Mouse (Mus musculus): ENCODE measurements around the gene Rusc1. TPM values are rescaled to one million over a fixed set of nuclear protein-coding genes. Genes with fewer than 3 reads are reported as not detected.
A peak's percentile ranks its signal among the peaks of the same experiment; 100 is the strongest.

The Rusc1 gene
- 8.1 and 10.2 TPM in 2 replicates for polyA plus RNA-seq (2015; fragmentation: Nextera tagmentation; extraction: Ambion mirVana)

DNA sequence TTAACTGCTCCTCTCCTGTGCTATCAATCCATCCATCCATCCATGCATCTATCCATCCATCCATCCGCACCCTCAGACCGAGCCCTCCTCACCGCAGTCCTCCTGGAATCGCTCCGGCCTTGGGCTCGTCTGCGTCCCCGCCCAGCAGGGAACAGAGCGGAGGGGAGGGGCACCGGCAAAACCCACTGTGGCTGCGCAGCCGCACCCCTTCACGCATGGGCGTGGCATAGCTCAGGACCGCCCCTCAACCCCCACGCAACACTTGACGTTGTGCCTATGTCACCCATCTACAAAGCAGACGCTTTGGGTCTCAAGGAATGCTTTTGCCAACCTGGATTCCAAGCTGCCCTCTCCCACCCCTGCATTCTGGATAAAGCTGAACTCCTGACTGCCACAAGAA is at the start of gene Rusc1:
TSS of gene Rusc1 (minus strand) at position 137 of the 400 bp plus-strand sequence.
- Histone ChIP-seq H3K27me3 (ENCODE audit: control insufficient read depth, insufficient read depth, low read length) (peaks cover 13% of the 10 kb centered on the region), H3K36me3 (ENCODE audit: control insufficient read depth, insufficient read depth) (peaks cover 5% of the 10 kb centered on the region; the same call in 1 of the 2 replicates), H3K4me1 (ENCODE audit: control insufficient read depth, insufficient read depth, low read length) (peaks cover 12% of the 10 kb centered on the region; the same call in 1 of the 2 replicates), H3K4me2 (ENCODE audit: low read depth, low read length) (peak within 1 kb of the TSS; percentile 40), H3K9ac (ENCODE audit: low read length) (no peak within 1 kb of the TSS), H3K9me3 (replicated peaks; ENCODE audit: control insufficient read depth, low read length) (no peaks in the 10 kb centered on the region), H3K4me3 (ENCODE audit: low read length) (peak within 1 kb of the TSS; percentile 5; the same call in 1 of the 2 replicates), H3K27ac (ENCODE audit: low read length) (no peak within 1 kb of the TSS)
- 0 out of 2 replicates have a peak, but pooled peaks have one; percentile 18 for ATAC-seq (replicated peaks; ENCODE audit: extremely low read depth, insufficient read depth, low FRiP score)
- 3% methylated on average over 18 of the region's 18 CpGs for WGBS

DNA sequence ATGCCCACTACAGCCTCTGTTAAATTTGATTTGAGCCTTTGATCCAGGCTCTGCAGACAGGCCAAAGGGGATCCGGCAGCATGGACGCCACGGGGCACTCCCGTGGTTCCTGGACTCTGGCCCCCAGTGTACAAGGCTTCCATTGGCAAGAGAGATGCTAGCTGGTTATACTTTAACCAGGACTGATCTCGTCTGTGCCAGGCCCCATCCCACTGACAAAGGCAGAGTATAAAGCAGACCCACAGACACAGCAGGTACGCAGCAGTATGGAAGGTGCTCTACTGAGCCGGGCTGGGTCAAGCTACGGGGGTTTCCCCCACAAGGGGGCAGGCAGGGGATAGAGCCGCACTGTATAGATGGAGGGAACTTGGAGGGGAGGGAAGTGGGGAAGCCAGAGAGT is 43.3 kb upstream of the Rusc1 start:
- no peak for ATAC-seq (replicated peaks; ENCODE audit: extremely low read depth, insufficient read depth, low FRiP score)
- no peak overlapping the region for H3K9ac ChIP-seq (ENCODE audit: low read length)
- H3K27ac ChIP-seq (ENCODE audit: low read length): no peak overlapping the region

DNA sequence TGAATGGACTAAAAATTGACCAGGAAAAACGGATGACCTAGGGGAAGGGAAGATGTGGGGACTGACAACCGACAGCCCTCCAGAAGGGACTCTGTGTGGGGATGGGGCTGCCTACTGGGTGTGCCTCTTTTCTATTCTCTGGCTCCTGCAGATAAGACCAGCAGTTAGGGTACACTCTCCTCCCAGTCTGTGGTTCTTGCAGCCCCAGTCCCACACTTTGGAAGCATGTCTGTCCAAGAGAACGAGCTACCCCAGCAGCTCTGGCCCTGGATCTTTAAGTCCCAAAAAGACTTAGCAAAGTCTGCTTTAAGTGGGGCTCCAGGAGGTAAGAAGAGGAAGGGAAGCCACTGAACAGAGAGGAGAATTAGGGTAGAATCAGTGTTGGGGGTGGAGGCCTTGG is 42.8 kb upstream of the Rusc1 start, which contains the start of gene Pklr:
TSS of gene Pklr (plus strand) at position 185 of the 400 bp plus-strand sequence.
- Histone ChIP-seq H3K27me3 (ENCODE audit: control insufficient read depth, insufficient read depth, low read length) (0 out of 2 replicates have a peak, but pooled peaks cover 4% of the 10 kb centered on the region), H3K9ac (ENCODE audit: low read length) (no peak within 1 kb of the TSS), H3K36me3 (ENCODE audit: control insufficient read depth, insufficient read depth) (no peaks in the 10 kb centered on the region), H3K9me3 (replicated peaks; ENCODE audit: control insufficient read depth, low read length) (no peaks in the 10 kb centered on the region), H3K27ac (ENCODE audit: low read length) (no peak within 1 kb of the TSS), H3K4me1 (ENCODE audit: control insufficient read depth, insufficient read depth, low read length) (peaks cover 3% of the 10 kb centered on the region; the same call in 1 of the 2 replicates), H3K4me2 (ENCODE audit: low read depth, low read length) (no peak within 1 kb of the TSS), H3K4me3 (ENCODE audit: low read length) (no peak within 1 kb of the TSS)
- whole genome bisulfite sequencing: 52% methylated on average over 3 of the region's 3 CpGs
- no peak for ATAC-seq (replicated peaks; ENCODE audit: extremely low read depth, insufficient read depth, low FRiP score)

More for the DNA sequence above, 43.3 kb upstream of the Rusc1 start:
- Histone ChIP-seq H3K4me3 (ENCODE audit: low read length) (no peak overlapping the region), H3K4me1 (ENCODE audit: control insufficient read depth, insufficient read depth, low read length) (peaks cover 3% of the 10 kb centered on the region; the same call in 1 of the 2 replicates), H3K9me3 (replicated peaks; ENCODE audit: control insufficient read depth, low read length) (no peaks in the 10 kb centered on the region), H3K36me3 (ENCODE audit: control insufficient read depth, insufficient read depth) (no peaks in the 10 kb centered on the region), H3K4me2 (ENCODE audit: low read depth, low read length) (no peak overlapping the region), H3K27me3 (ENCODE audit: control insufficient read depth, insufficient read depth, low read length) (0 out of 2 replicates have a peak, but pooled peaks cover 4% of the 10 kb centered on the region)
- 39% methylated on average over 9 of the region's 9 CpGs for WGBS

DNA sequence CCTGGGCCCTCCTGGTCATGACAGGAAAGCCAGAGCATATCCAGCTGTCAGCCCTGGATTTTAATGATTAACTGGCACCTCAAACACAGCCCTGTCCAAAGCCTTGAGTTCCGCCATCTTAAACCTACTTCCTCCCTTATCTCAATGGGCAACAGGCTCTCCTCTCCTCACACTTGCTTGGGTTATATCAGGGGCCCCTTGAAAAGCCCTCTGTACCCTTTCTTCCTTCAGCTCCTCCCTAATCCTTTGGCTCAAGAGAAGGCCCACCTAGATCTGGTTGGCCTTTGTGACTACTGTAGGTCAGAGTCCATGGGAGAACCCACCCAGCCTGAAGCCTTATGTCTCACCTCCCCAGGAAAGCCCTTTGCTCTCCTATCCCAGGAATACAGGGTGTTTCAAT is 40.6 kb upstream of the Rusc1 start:
- H3K9ac ChIP-seq (ENCODE audit: low read length): no peak overlapping the region
- H3K9me3 ChIP-seq (replicated peaks; ENCODE audit: control insufficient read depth, low read length): no peaks in the 10 kb centered on the region
- H3K27ac ChIP-seq (ENCODE audit: low read length): no peak overlapping the region
- peaks cover 3% of the 10 kb centered on the region; the same call in 1 of the 2 replicates for H3K4me1 ChIP-seq (ENCODE audit: control insufficient read depth, insufficient read depth, low read length)
- no peak overlapping the region for H3K4me2 ChIP-seq (ENCODE audit: low read depth, low read length)
- H3K36me3 ChIP-seq (ENCODE audit: control insufficient read depth, insufficient read depth): no peaks in the 10 kb centered on the region
- ATAC-seq (replicated peaks; ENCODE audit: extremely low read depth, insufficient read depth, low FRiP score): no peak
- 0 out of 2 replicates have a peak, but pooled peaks cover 4% of the 10 kb centered on the region for H3K27me3 ChIP-seq (ENCODE audit: control insufficient read depth, insufficient read depth, low read length)
- WGBS: 45% methylated on average over 1 of the region's 1 CpGs
- no peak overlapping the region for H3K4me3 ChIP-seq (ENCODE audit: low read length)

DNA sequence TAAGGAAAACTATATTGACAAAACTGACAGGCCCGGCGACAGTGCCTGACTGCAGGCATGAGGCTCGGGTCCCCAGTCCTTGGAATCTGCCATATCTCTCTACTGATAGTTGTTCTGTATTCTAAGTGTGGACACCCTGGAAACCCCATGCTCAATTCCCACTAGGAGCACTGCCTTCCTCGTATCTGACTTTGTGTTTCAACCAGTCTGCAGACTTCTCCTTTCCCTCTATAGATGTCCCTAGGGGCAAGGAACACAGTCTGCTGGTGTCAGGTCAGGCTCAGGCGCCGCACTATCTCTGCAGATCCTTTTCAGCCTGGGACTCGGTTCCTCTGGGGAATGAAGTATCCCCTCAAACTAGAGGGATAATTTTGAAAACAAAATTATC is 39.9 kb upstream of the Rusc1 start:
- Histone ChIP-seq H3K27ac (ENCODE audit: low read length) (no peak overlapping the region), H3K36me3 (ENCODE audit: control insufficient read depth, insufficient read depth) (no peaks in the 10 kb centered on the region), H3K9me3 (replicated peaks; ENCODE audit: control insufficient read depth, low read length) (no peaks in the 10 kb centered on the region), H3K27me3 (ENCODE audit: control insufficient read depth, insufficient read depth, low read length) (0 out of 2 replicates have a peak, but pooled peaks cover 4% of the 10 kb centered on the region), H3K4me1 (ENCODE audit: control insufficient read depth, insufficient read depth, low read length) (peaks cover 3% of the 10 kb centered on the region; the same call in 1 of the 2 replicates), H3K4me3 (ENCODE audit: low read length) (no peak overlapping the region), H3K4me2 (ENCODE audit: low read depth, low read length) (no peak overlapping the region), H3K9ac (ENCODE audit: low read length) (no peak overlapping the region)
- no peak for ATAC-seq (replicated peaks; ENCODE audit: extremely low read depth, insufficient read depth, low FRiP score)
- WGBS: 45% methylated on average over 7 of the region's 7 CpGs

DNA sequence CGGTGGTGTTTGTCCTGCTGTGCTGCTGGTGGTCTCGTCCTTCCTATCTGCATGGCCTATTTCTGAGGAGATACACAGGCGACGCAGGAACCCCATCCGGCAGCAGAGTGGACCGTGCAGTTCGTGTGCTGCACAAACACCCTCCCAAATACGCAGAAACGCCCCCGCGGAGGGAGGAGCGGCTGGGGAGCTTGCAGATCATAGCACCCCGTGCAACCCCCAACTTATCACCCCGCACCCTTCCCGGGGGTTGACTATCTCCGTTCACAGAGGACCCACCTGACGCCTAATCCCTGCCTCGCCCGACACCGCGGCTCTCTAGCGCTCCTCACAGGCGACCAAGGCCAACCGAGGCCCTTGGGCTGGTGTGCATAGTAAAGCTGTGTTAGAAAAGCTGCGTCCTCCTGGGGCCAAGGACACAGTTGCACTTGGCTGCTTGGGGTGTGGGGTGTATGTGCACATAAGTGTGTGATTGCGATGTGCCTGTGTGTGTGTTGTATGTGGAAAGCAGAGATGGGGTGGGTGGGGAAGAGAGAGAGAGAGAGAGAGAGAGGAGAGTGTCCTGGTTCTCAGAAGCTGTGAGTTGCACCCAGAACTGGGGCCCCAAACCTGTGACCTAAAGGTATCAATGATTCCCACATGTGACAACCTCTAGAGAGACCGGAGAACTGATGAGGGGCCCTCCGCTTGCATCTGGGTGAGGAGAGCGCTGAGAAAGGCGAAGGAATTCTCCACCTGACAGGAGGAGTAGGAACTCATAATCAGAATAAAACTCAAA is 39.4 kb upstream of the Rusc1 start:
- peak; percentile 45; the same call in 1 of the 2 replicates for ATAC-seq (replicated peaks; ENCODE audit: extremely low read depth, insufficient read depth, low FRiP score)
- no peaks in the 10 kb centered on the region for H3K9me3 ChIP-seq (replicated peaks; ENCODE audit: control insufficient read depth, low read length)
- H3K27ac ChIP-seq (ENCODE audit: low read length): no peak overlapping the region
- H3K36me3 ChIP-seq (ENCODE audit: control insufficient read depth, insufficient read depth): no peaks in the 10 kb centered on the region
- peak overlapping the region; percentile 70 for H3K4me2 ChIP-seq (ENCODE audit: low read depth, low read length)
- H3K4me3 ChIP-seq (ENCODE audit: low read length): peak overlapping the region; percentile 41
- 15% methylated on average over 30 of the region's 30 CpGs for WGBS
- H3K27me3 ChIP-seq (ENCODE audit: control insufficient read depth, insufficient read depth, low read length): 0 out of 2 replicates have a peak, but pooled peaks cover 4% of the 10 kb centered on the region
- H3K9ac ChIP-seq (ENCODE audit: low read length): peak overlapping the region; percentile 56
- peaks cover 3% of the 10 kb centered on the region; the same call in 1 of the 2 replicates for H3K4me1 ChIP-seq (ENCODE audit: control insufficient read depth, insufficient read depth, low read length)

DNA sequence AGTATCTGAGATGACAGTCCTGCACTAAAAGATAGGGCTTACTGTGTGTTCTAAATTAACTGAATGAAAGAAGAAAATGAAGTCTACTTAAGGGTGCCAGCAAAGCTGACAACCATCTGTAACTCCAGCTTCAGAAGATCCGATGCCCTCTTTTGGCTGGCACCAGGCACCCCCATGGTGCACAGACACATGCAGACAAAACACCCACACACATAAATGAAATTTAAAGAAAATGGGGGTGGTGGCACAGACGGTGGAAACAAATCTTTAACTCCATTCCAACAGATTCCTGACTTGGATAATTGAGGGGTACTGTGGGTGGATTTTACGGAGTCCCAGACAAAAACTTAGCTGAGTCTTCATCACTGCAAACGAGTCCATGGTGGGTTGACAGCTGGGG is 38.7 kb upstream of the Rusc1 start:
- no peak for ATAC-seq (replicated peaks; ENCODE audit: extremely low read depth, insufficient read depth, low FRiP score)
- H3K4me2 ChIP-seq (ENCODE audit: low read depth, low read length): peak overlapping the region; percentile 70
- H3K4me1 ChIP-seq (ENCODE audit: control insufficient read depth, insufficient read depth, low read length): peaks cover 3% of the 10 kb centered on the region; the same call in 1 of the 2 replicates
- no peaks in the 10 kb centered on the region for H3K9me3 ChIP-seq (replicated peaks; ENCODE audit: control insufficient read depth, low read length)
- WGBS: 45% methylated on average over 4 of the region's 4 CpGs
- no peak overlapping the region; the same call in 1 of the 2 replicates for H3K9ac ChIP-seq (ENCODE audit: low read length)
- H3K4me3 ChIP-seq (ENCODE audit: low read length): peak overlapping the region; percentile 41
- no peak overlapping the region for H3K27ac ChIP-seq (ENCODE audit: low read length)
- 0 out of 2 replicates have a peak, but pooled peaks cover 4% of the 10 kb centered on the region for H3K27me3 ChIP-seq (ENCODE audit: control insufficient read depth, insufficient read depth, low read length)
- no peaks in the 10 kb centered on the region for H3K36me3 ChIP-seq (ENCODE audit: control insufficient read depth, insufficient read depth)

DNA sequence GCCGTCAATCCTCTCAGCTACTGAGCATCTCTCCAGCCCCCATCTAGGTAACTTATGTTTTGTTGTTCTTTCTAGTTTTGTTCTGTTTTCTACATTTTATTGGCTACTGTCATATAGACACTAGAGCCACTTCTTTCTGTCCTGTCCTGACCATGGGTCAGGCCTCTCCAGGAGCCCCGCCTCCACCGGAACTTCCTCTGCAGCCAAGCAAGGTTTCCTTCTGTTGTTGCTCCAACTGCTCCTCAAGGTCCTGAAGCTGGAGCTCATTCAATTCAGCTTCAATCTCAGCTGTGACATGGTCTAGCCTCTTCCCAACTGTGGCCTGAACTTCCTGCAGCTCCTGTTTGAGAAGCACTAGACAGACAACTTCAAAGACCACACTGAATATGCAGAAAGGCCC is 36.8 kb upstream of the Rusc1 start:
- H3K4me2 ChIP-seq (ENCODE audit: low read depth, low read length): no peak overlapping the region

DNA sequence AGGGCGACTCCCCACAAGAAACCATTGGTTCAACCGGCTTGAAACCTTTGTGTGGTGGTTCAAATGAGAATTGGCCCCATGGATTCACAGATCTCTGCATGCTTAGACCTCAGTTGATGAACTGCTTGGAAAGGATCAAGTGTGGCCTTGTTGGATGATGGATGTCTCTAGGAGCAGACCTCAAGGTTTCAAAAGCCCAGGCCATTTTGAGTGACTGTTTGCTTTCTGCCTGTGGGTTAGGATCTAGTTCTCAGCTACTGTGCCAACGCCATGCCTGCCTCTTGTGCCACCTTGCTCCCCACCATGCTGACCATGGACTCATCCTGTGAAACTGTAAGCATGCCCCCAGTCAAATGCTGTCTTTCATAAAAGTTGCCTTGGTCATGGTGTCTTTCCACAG is 32.9 kb upstream of the Rusc1 start:
- no peak for ATAC-seq (replicated peaks; ENCODE audit: extremely low read depth, insufficient read depth, low FRiP score)
- Histone ChIP-seq H3K9ac (ENCODE audit: low read length) (no peak overlapping the region), H3K9me3 (replicated peaks; ENCODE audit: control insufficient read depth, low read length) (no peaks in the 10 kb centered on the region), H3K4me2 (ENCODE audit: low read depth, low read length) (no peak overlapping the region), H3K36me3 (ENCODE audit: control insufficient read depth, insufficient read depth) (no peaks in the 10 kb centered on the region), H3K4me1 (ENCODE audit: control insufficient read depth, insufficient read depth, low read length) (peaks cover 7% of the 10 kb centered on the region), H3K4me3 (ENCODE audit: low read length) (no peak overlapping the region), H3K27me3 (ENCODE audit: control insufficient read depth, insufficient read depth, low read length) (no peaks in the 10 kb centered on the region), H3K27ac (ENCODE audit: low read length) (no peak overlapping the region)
- 82% methylated on average over 3 of the region's 3 CpGs for WGBS

More for the DNA sequence above, 36.8 kb upstream of the Rusc1 start:
- Histone ChIP-seq H3K9me3 (replicated peaks; ENCODE audit: control insufficient read depth, low read length) (no peaks in the 10 kb centered on the region), H3K9ac (ENCODE audit: low read length) (no peak overlapping the region), H3K27ac (ENCODE audit: low read length) (no peak overlapping the region), H3K4me3 (ENCODE audit: low read length) (no peak overlapping the region), H3K27me3 (ENCODE audit: control insufficient read depth, insufficient read depth, low read length) (0 out of 2 replicates have a peak, but pooled peaks cover 4% of the 10 kb centered on the region), H3K4me1 (ENCODE audit: control insufficient read depth, insufficient read depth, low read length) (peaks cover 3% of the 10 kb centered on the region; the same call in 1 of the 2 replicates), H3K36me3 (ENCODE audit: control insufficient read depth, insufficient read depth) (no peaks in the 10 kb centered on the region)
- no peak for ATAC-seq (replicated peaks; ENCODE audit: extremely low read depth, insufficient read depth, low FRiP score)
- 85% methylated on average over 3 of the region's 3 CpGs for WGBS

All from heart, embryonic 16.5 days (tissue).